Comparison of ENCODE assay signal across 13 mouse cellular contexts in the genomic region with DNA sequence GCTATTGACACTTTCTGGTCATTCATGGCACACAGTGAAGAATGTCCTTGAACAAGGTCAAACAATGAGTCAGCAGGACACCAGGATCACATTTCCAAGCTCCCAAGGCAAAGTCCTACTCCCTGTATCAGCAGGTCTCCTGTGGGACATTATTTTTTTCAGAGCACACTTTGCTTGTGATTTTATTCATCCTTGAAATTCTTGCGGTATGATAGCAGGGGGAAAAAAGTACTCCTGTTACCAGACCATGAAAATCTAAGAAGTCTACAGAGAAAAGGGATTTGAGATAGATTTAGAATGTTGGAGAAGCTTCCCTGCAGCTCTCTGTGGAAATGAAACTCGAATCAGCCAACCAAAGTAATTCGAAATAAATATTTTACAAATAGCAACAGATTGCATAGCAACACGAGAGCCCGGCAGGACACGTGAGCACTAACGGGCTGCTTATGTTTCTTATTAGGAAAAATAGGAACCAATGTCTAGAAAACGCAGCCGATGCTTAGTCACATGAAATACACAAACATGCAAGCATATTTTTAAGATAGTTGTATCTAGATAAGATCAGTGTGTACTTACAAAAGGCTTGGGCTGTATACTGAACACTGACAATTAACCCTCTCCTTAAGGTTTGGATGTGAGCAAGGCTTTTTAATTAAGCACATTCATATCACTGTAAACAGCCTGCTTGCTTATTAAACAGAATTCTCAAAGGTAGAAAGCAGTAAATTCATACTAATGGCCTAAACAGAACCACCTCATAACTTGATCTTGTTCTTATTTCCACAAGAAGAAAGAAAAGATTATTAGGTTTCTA.
DNase-seq lines count a peak whose midpoint lies in the region; ATAC-seq lines count a peak whose summit lies in the region.
"Had no signal": no experiment of that assay in that cellular context is flagged by ENCODE, and none has a peak within 500 bp of the region (broad histone marks: within the 10 kb centered on the region; RNA-seq: fewer than 3 reads in every experiment).

No protein-coding gene starts in this region.

- no peaks in the 10 kb centered on the region for H3K9me3 ChIP-seq in forebrain, embryonic 10.5 days
- no peaks in the 10 kb centered on the region for H3K9me3 ChIP-seq in forebrain, embryonic 11.5 days (ENCODE audit: control insufficient read depth, low read length)
- H3K9me3 ChIP-seq in hindbrain, embryonic 16.5 days (ENCODE audit: control insufficient read depth, low read length), result no peaks in the 10 kb centered on the region
- H3K9me3 ChIP-seq: heart, embryonic 15.5 days; liver, embryonic 15.5 days had no signal

- no peak overlapping the region for H3K4me2 ChIP-seq in forebrain, embryonic 11.5 days (ENCODE audit: low read depth, low read length, severe bottlenecking)
- peak overlapping the region; percentile 27 for H3K4me2 ChIP-seq in hindbrain, embryonic 16.5 days (ENCODE audit: low read length)
- H3K4me2 ChIP-seq: heart, embryonic 15.5 days; liver, embryonic 15.5 days had no signal

- 77% methylated on average over 9 of the region's 9 CpGs for WGBS in forebrain, embryonic 10.5 days
- WGBS in forebrain, embryonic 11.5 days, result 61% methylated on average over 9 of the region's 9 CpGs
- whole genome bisulfite sequencing in hindbrain, embryonic 16.5 days, result 35% methylated on average over 9 of the region's 9 CpGs

- peaks cover 12% of the 10 kb centered on the region for H3K4me1 ChIP-seq in forebrain, embryonic 10.5 days
- no peaks in the 10 kb centered on the region for H3K4me1 ChIP-seq in forebrain, embryonic 11.5 days (replicated peaks; ENCODE audit: control insufficient read depth, insufficient read depth, low read length)
- peaks cover 2% of the 10 kb centered on the region; the same call in 1 of the 2 replicates for H3K4me1 ChIP-seq in hindbrain, embryonic 16.5 days (ENCODE audit: control insufficient read depth, insufficient read depth, low read depth, low read length)
- H3K4me1 ChIP-seq: heart, embryonic 15.5 days; liver, embryonic 15.5 days had no signal

- H3K27me3 ChIP-seq in forebrain, embryonic 10.5 days (ENCODE audit: poor library complexity, severe bottlenecking), result no peaks in the 10 kb centered on the region
- H3K27me3 ChIP-seq in forebrain, embryonic 11.5 days (ENCODE audit: control insufficient read depth, insufficient read depth, low read length), result no peaks in the 10 kb centered on the region
- H3K27me3 ChIP-seq in hindbrain, embryonic 16.5 days (replicated peaks; ENCODE audit: control insufficient read depth, insufficient read depth, low read length), result no peaks in the 10 kb centered on the region
- H3K27me3 ChIP-seq: heart, embryonic 15.5 days; liver, embryonic 15.5 days had no signal

- H3K27ac ChIP-seq in forebrain, embryonic 10.5 days, result 0 out of 2 replicates have a peak overlapping the region, but pooled peaks have one; percentile 26
- no peak overlapping the region for H3K27ac ChIP-seq in forebrain, embryonic 11.5 days (ENCODE audit: low read depth, low read length)
- H3K27ac ChIP-seq in hindbrain, embryonic 16.5 days (ENCODE audit: low read depth, low read length), result no peak overlapping the region
- H3K27ac ChIP-seq: heart, embryonic 15.5 days; liver, embryonic 15.5 days had no signal

- no peak for DNase-seq in forebrain, embryonic 10.5 days (ENCODE audit: extremely low spot score, low spot score)
- no peak for DNase-seq in forebrain, embryonic 11.5 days (ENCODE audit: low spot score)
- DNase-seq in left cerebral cortex, postnatal 14 days (ENCODE audit: low spot score in 2 of 2), result peak; percentile 8 to 14
- no peak for DNase-seq in left cerebral cortex, adult 8-10 months (ENCODE audit: low spot score in 2 of 2)
- peak; percentile 73 for DNase-seq in ES-CJ7 (ENCODE audit: low read depth, low spot score)
- no peak for DNase-seq in urinary bladder, adult 2 months (ENCODE audit: low spot score)
- DNase-seq in liver, result no peak
- DNase-seq: cerebellum, postnatal 25 days; thymus, adult 2 months had no signal

- H3K4me3 ChIP-seq in forebrain, embryonic 10.5 days, result no peak overlapping the region
- H3K4me3 ChIP-seq in forebrain, embryonic 11.5 days (ENCODE audit: low read depth, low read length), result no peak overlapping the region
- H3K4me3 ChIP-seq in hindbrain, embryonic 16.5 days (ENCODE audit: low read length), result no peak overlapping the region
- H3K4me3 ChIP-seq: heart, embryonic 15.5 days; liver, embryonic 15.5 days had no signal

- H3K36me3 ChIP-seq in forebrain, embryonic 10.5 days (replicated peaks), result no peaks in the 10 kb centered on the region
- no peaks in the 10 kb centered on the region for H3K36me3 ChIP-seq in forebrain, embryonic 11.5 days (ENCODE audit: control insufficient read depth, insufficient read depth, low read length)
- no peaks in the 10 kb centered on the region for H3K36me3 ChIP-seq in hindbrain, embryonic 16.5 days (ENCODE audit: control insufficient read depth, insufficient read depth, low read length)
- H3K36me3 ChIP-seq: heart, embryonic 15.5 days; liver, embryonic 15.5 days had no signal

- intact Hi-C loops in left cerebral cortex, postnatal 14 days (cut with DNase I), result no loop called here

- no peak for ATAC-seq in forebrain, embryonic 11.5 days (replicated peaks; ENCODE audit: low FRiP score)
- ATAC-seq in hindbrain, embryonic 16.5 days, result peak; percentile 61
- ATAC-seq: intestine, postnatal 0 days had no signal

- H3K9ac ChIP-seq in forebrain, embryonic 11.5 days (ENCODE audit: low read length), result no peak overlapping the region
- H3K9ac ChIP-seq in hindbrain, embryonic 16.5 days (ENCODE audit: low read depth, low read length), result no peak overlapping the region
- H3K9ac ChIP-seq: heart, embryonic 15.5 days; liver, embryonic 15.5 days had no signal

Comparison
In these comparisons a context has a peak if more than half of its experiments do, and no peak if none do; other contexts are left out.
1. DNase-seq: peak in left cerebral cortex, postnatal 14 days (2 of 2) and ES-CJ7 (single experiment); none in forebrain, embryonic 10.5 days (single experiment), forebrain, embryonic 11.5 days (single experiment), left cerebral cortex, adult 8-10 months (0 of 2), urinary bladder, adult 2 months (single experiment) and liver (single experiment).